Mouse (Mus musculus) liver, adult 2 months (tissue): ENCODE results near the gene Bcar3.

ENCODE experiments used
- CTCF ChIP-seq: fragments of 200-500 bp; IDR thresholded peaks from 2 replicates; pipeline ENCODE4 v1.5.1; 2011; ENCODE audit warnings: low read depth, low read length, control low read depth
- POLR2A ChIP-seq: fragments of 200-500 bp; IDR thresholded peaks from 2 replicates; pipeline ENCODE4 v1.6.1; 2011; ENCODE audit warnings: low read length, control low read depth; ENCODE audit not compliant: insufficient read depth; ENCODE audit errors: extremely low read depth

- no peak for TF ChIP-seq CTCF
- no peak for TF ChIP-seq POLR2A
Measured at GRCm38 (mm10) chr3:122307894-122308671, 14.1 kb downstream of the Bcar3 start.
